Mouse (Mus musculus): Measurements from ENCODE around the gene Foxd3. TPM values are rescaled to one million over a fixed set of nuclear protein-coding genes. Genes with fewer than 3 reads are reported as not detected.

Foxd3 gene
- polyA plus RNA-seq, 1 experiment: 1.8 TPM

- no peak overlapping the region for H3K4me3 ChIP-seq (ENCODE audit: control insufficient read depth, insufficient read depth, low read length)
- no peak overlapping the region for H3K27ac ChIP-seq (ENCODE audit: control insufficient read depth, insufficient read depth, low read length)
- peaks cover 38% of the 10 kb centered on the region for H3K27me3 ChIP-seq (ENCODE audit: control insufficient read depth, insufficient read depth, low read length)
- peaks cover 5% of the 10 kb centered on the region for H3K4me1 ChIP-seq (replicated peaks; ENCODE audit: control insufficient read depth, insufficient read depth, low read length)
- no peaks in the 10 kb centered on the region for H3K36me3 ChIP-seq (ENCODE audit: control insufficient read depth, insufficient read depth, low read length)
- 21% methylated on average over 10 of the region's 10 CpGs for WGBS
- no peak for DNase-seq
- no peak for TF ChIP-seq CTCF (IDR thresholded peaks at IDR 0.05; ENCODE audit: borderline replicate concordance, control insufficient read depth, extremely low read depth, insufficient read depth, low read length, poor library complexity)
- TF ChIP-seq POLR2A (IDR thresholded peaks at IDR 0.05; ENCODE audit: control insufficient read depth, extremely low read depth, insufficient read depth, low read length, poor library complexity): no peak
Measured at GRCm38 (mm10) chr4:99651823-99652450, 4.2 kb upstream of the Foxd3 start.

GRCm38 (mm10) chr4:99652576-99653210 is 3.4 kb upstream of the Foxd3 start:
- Histone ChIP-seq H3K27me3 (ENCODE audit: control insufficient read depth, insufficient read depth, low read length) (peaks cover 45% of the 10 kb centered on the region), H3K4me3 (ENCODE audit: control insufficient read depth, insufficient read depth, low read length) (no peak overlapping the region), H3K36me3 (ENCODE audit: control insufficient read depth, insufficient read depth, low read length) (no peaks in the 10 kb centered on the region), H3K4me1 (replicated peaks; ENCODE audit: control insufficient read depth, insufficient read depth, low read length) (peaks cover 5% of the 10 kb centered on the region), H3K27ac (ENCODE audit: control insufficient read depth, insufficient read depth, low read length) (no peak overlapping the region)
- no peak for DNase-seq
- TF ChIP-seq CTCF (IDR thresholded peaks at IDR 0.05; ENCODE audit: borderline replicate concordance, control insufficient read depth, extremely low read depth, insufficient read depth, low read length, poor library complexity) (no peak), POLR2A (IDR thresholded peaks at IDR 0.05; ENCODE audit: control insufficient read depth, extremely low read depth, insufficient read depth, low read length, poor library complexity) (no peak)
- 11% methylated on average over 19 of the region's 19 CpGs for WGBS

- H3K4me1 ChIP-seq (replicated peaks; ENCODE audit: control insufficient read depth, insufficient read depth, low read length): peaks cover 5% of the 10 kb centered on the region
- 10% methylated on average over 25 of the region's 25 CpGs for WGBS
- peaks cover 50% of the 10 kb centered on the region for H3K27me3 ChIP-seq (ENCODE audit: control insufficient read depth, insufficient read depth, low read length)
- no peak for TF ChIP-seq CTCF (IDR thresholded peaks at IDR 0.05; ENCODE audit: borderline replicate concordance, control insufficient read depth, extremely low read depth, insufficient read depth, low read length, poor library complexity)
- no peak for TF ChIP-seq POLR2A (IDR thresholded peaks at IDR 0.05; ENCODE audit: control insufficient read depth, extremely low read depth, insufficient read depth, low read length, poor library complexity)
- no peak for DNase-seq
- no peak overlapping the region for H3K27ac ChIP-seq (ENCODE audit: control insufficient read depth, insufficient read depth, low read length)
- no peak overlapping the region for H3K4me3 ChIP-seq (ENCODE audit: control insufficient read depth, insufficient read depth, low read length)
- H3K36me3 ChIP-seq (ENCODE audit: control insufficient read depth, insufficient read depth, low read length): no peaks in the 10 kb centered on the region
Measured at GRCm38 (mm10) chr4:99653216-99653607, 2.9 kb upstream of the Foxd3 start.

- Histone ChIP-seq H3K36me3 (ENCODE audit: control insufficient read depth, insufficient read depth, low read length) (no peaks in the 10 kb centered on the region), H3K27ac (ENCODE audit: control insufficient read depth, insufficient read depth, low read length) (no peak overlapping the region), H3K4me1 (replicated peaks; ENCODE audit: control insufficient read depth, insufficient read depth, low read length) (peaks cover 5% of the 10 kb centered on the region), H3K4me3 (ENCODE audit: control insufficient read depth, insufficient read depth, low read length) (no peak overlapping the region), H3K27me3 (ENCODE audit: control insufficient read depth, insufficient read depth, low read length) (peaks cover 49% of the 10 kb centered on the region)
- 9% methylated on average over 36 of the region's 36 CpGs for WGBS
- TF ChIP-seq CTCF (IDR thresholded peaks at IDR 0.05; ENCODE audit: borderline replicate concordance, control insufficient read depth, extremely low read depth, insufficient read depth, low read length, poor library complexity) (no peak), POLR2A (IDR thresholded peaks at IDR 0.05; ENCODE audit: control insufficient read depth, extremely low read depth, insufficient read depth, low read length, poor library complexity) (no peak)
- no peak for DNase-seq
Measured at GRCm38 (mm10) chr4:99653608-99654221, 2.4 kb upstream of the Foxd3 start.

- Histone ChIP-seq H3K4me3 (ENCODE audit: control insufficient read depth, insufficient read depth, low read length) (no peak overlapping the region), H3K36me3 (ENCODE audit: control insufficient read depth, insufficient read depth, low read length) (no peaks in the 10 kb centered on the region), H3K27ac (ENCODE audit: control insufficient read depth, insufficient read depth, low read length) (no peak overlapping the region), H3K27me3 (ENCODE audit: control insufficient read depth, insufficient read depth, low read length) (peaks cover 50% of the 10 kb centered on the region), H3K4me1 (replicated peaks; ENCODE audit: control insufficient read depth, insufficient read depth, low read length) (peaks cover 5% of the 10 kb centered on the region)
- WGBS: 15% methylated on average over 27 of the region's 27 CpGs
- no peak for DNase-seq
- TF ChIP-seq CTCF (IDR thresholded peaks at IDR 0.05; ENCODE audit: borderline replicate concordance, control insufficient read depth, extremely low read depth, insufficient read depth, low read length, poor library complexity) (no peak), POLR2A (IDR thresholded peaks at IDR 0.05; ENCODE audit: control insufficient read depth, extremely low read depth, insufficient read depth, low read length, poor library complexity) (no peak)
Measured at GRCm38 (mm10) chr4:99654621-99655296, 1.3 kb upstream of the Foxd3 start.
